Mouse (Mus musculus) CH12.LX (cell line): ENCODE data around the gene Igfbp3. TPM values are rescaled to one million over a fixed set of nuclear protein-coding genes. Genes with fewer than 3 reads are reported as not detected.

Source experiments
- DNase-seq: peaks from one replicate; pipeline ENCODE4 v3.0.0-alpha.2; 2013; ENCODE audit errors: extremely low read depth
- H3K27ac ChIP-seq: 2 replicates; pipeline ENCODE4 v1.5.1; 2012; ENCODE audit warnings: low read depth, mild to moderate bottlenecking, control low read depth, moderate library complexity; ENCODE audit not compliant: insufficient read depth
- H3K27me3 ChIP-seq: replicated peaks from 2 replicates; pipeline ENCODE3; 2012; ENCODE audit warnings: inconsistent platforms
- H3K36me3 ChIP-seq, 2 experiments: replicated peaks in 1 of 2; 2 replicates each; pipeline versions ENCODE3 to v1.6.1; 2012; ENCODE audit warnings: inconsistent platforms in 1 of 2, low read length in 1 of 2, mild to moderate bottlenecking in 1 of 2, mixed read lengths in 1 of 2, moderate library complexity in 1 of 2; ENCODE audit not compliant: control insufficient read depth in 1 of 2, insufficient read depth in 1 of 2
- H3K4me1 ChIP-seq, 2 experiments: 2 replicates each; pipeline ENCODE4 v1.6.1; 2012; ENCODE audit warnings: inconsistent platforms in 1 of 2, moderate library complexity in 1 of 2; ENCODE audit not compliant: insufficient read depth in 2 of 2, control insufficient read depth in 1 of 2
- H3K4me2 ChIP-seq: 2 replicates; pipeline ENCODE4 v1.6.1; 2012; ENCODE audit warnings: low read depth, mild to moderate bottlenecking, control low read depth; ENCODE audit not compliant: poor library complexity, insufficient read depth, severe bottlenecking
- H3K4me3 ChIP-seq, 3 experiments: fragments of 150-350 bp in 1 of 3; sonication (generic) in 1 of 3; replicated peaks in 1 of 3; 2 replicates each; pipeline versions ENCODE3 to v1.5.1; 2011 to 2012; ENCODE audit warnings: low read depth in 2 of 3, low read length in 2 of 3, mild to moderate bottlenecking in 2 of 3, moderate library complexity in 2 of 3, control low read depth in 1 of 3, improper control_type of control experiment in 1 of 3, inconsistent platforms in 1 of 3, mixed read lengths in 1 of 3; ENCODE audit not compliant: poor library complexity in 1 of 3
- H3K79me2 ChIP-seq: replicated peaks from 2 replicates; pipeline ENCODE4 v1.6.1; 2012; ENCODE audit warnings: mild to moderate bottlenecking, moderate library complexity; ENCODE audit not compliant: control insufficient read depth, poor library complexity, insufficient read depth, severe bottlenecking; ENCODE audit errors: extremely low read depth
- H3K9ac ChIP-seq: 2 replicates; pipeline ENCODE4 v1.6.1; 2012; ENCODE audit warnings: low read depth, mild to moderate bottlenecking, control low read depth, moderate library complexity; ENCODE audit not compliant: insufficient read depth
- H3K9me3 ChIP-seq: replicated peaks from 2 replicates; pipeline ENCODE3; 2012; ENCODE audit warnings: low read length, inconsistent platforms, mixed read lengths
- BHLHE40 ChIP-seq: IDR thresholded peaks from 2 replicates; pipeline ENCODE4 v1.6.1; 2011; ENCODE audit warnings: mild to moderate bottlenecking, low read depth, low read length, improper control_type of control experiment
- CHD1 ChIP-seq: IDR thresholded peaks from 2 replicates; pipeline ENCODE4 v1.6.1; 2012; ENCODE audit warnings: low read depth, low read length, improper control_type of control experiment, inconsistent platforms
- CHD2 ChIP-seq: IDR thresholded peaks from 2 replicates; pipeline ENCODE4 v1.6.1; 2011; ENCODE audit warnings: low read length, improper control_type of control experiment
- GABPA ChIP-seq: IDR thresholded peaks from 2 replicates; pipeline ENCODE4 v1.6.1; 2012; ENCODE audit warnings: low read depth, low read length, improper control_type of control experiment, inconsistent platforms; ENCODE audit not compliant: insufficient replicate concordance
- IRF4 ChIP-seq: IDR thresholded peaks from 2 replicates; pipeline ENCODE4 v1.6.1; 2014; ENCODE audit warnings: low read depth, mild to moderate bottlenecking, inconsistent platforms, low read length, improper control_type of control experiment
- MAFK ChIP-seq: IDR thresholded peaks from 2 replicates; pipeline ENCODE4 v1.6.1; 2011; ENCODE audit warnings: low read length, improper control_type of control experiment; ENCODE audit not compliant: insufficient replicate concordance
- NELFE ChIP-seq: IDR thresholded peaks from 2 replicates; pipeline ENCODE4 v1.6.1; 2011; ENCODE audit warnings: low read depth, low read length, improper control_type of control experiment
- NRF1 ChIP-seq: IDR thresholded peaks from 2 replicates; pipeline ENCODE4 v1.6.1; 2014; ENCODE audit warnings: low read depth, mild to moderate bottlenecking, inconsistent platforms, low read length, improper control_type of control experiment, moderate library complexity
- PAX5 ChIP-seq: IDR thresholded peaks from 2 replicates; pipeline ENCODE4 v1.6.1; 2012; ENCODE audit warnings: low read length, inconsistent platforms, mixed read lengths
- POLR2AphosphoS2 ChIP-seq: IDR thresholded peaks from 2 replicates; pipeline ENCODE4 v1.6.1; 2011; ENCODE audit warnings: low read depth, low read length, improper control_type of control experiment
- SIN3A ChIP-seq: IDR thresholded peaks from 2 replicates; pipeline ENCODE4 v1.6.1; 2012; ENCODE audit warnings: low read length, improper control_type of control experiment, inconsistent platforms
- SMC3 ChIP-seq: IDR thresholded peaks from 2 replicates; pipeline ENCODE4 v1.6.1; 2011; ENCODE audit warnings: low read depth, low read length, improper control_type of control experiment
- UBTF ChIP-seq: IDR thresholded peaks from 2 replicates; pipeline ENCODE4 v1.6.1; 2012; ENCODE audit warnings: low read depth, mild to moderate bottlenecking, inconsistent platforms, low read length, improper control_type of control experiment, moderate library complexity
- USF2 ChIP-seq: conservative IDR thresholded peaks from 2 replicates; pipeline ENCODE4 v1.6.1; 2011; ENCODE audit warnings: low read depth, low read length, improper control_type of control experiment
- ZC3H11A ChIP-seq: IDR thresholded peaks from 2 replicates; pipeline ENCODE4 v1.6.1; 2012; ENCODE audit warnings: low read depth, mild to moderate bottlenecking, inconsistent platforms, low read length, improper control_type of control experiment
- ZKSCAN1 ChIP-seq: IDR thresholded peaks from 2 replicates; pipeline ENCODE4 v1.6.1; 2012; ENCODE audit warnings: low read depth, inconsistent platforms, low read length, improper control_type of control experiment, borderline replicate concordance
- ZMIZ1 ChIP-seq: IDR thresholded peaks from 2 replicates; pipeline ENCODE4 v1.6.1; 2012; ENCODE audit warnings: low read depth, mild to moderate bottlenecking, inconsistent platforms, low read length, improper control_type of control experiment
- ZNF384 ChIP-seq: IDR thresholded peaks from 2 replicates; pipeline ENCODE4 v1.6.1; 2012; ENCODE audit warnings: low read depth, low read length, improper control_type of control experiment, inconsistent platforms
- dilution Hi-C: fragments of 300-500 bp; cut with MboI; formaldehyde crosslinking; loops from 2 replicates; pipeline ENCODE4 v1.14.3; 2020; ENCODE audit warnings: low sequenced_read_pairs; ENCODE audit not compliant: extremely low pct_unique_long_range_greater_than_20kb, extremely low pct_ligation_motif_present
- in situ Hi-C: fragments of 300-500 bp; cut with MboI; formaldehyde crosslinking; loops from 3 replicates; pipeline ENCODE4 v1.14.3; 2019; ENCODE audit warnings: low sequenced_read_pairs, low pct_ligation_motif_present, low pct_unique_long_range_greater_than_20kb, mixed read lengths
- polyA plus RNA-seq: library from polyadenylated mRNA; unstranded; fragments of >175 nt; gene quantifications from 2 replicates; pipeline ENCODE4 v1.2.1, GENCODE M21; 2012; ENCODE audit warnings: low read depth; ENCODE audit not compliant: insufficient read length
- total RNA-seq, 2 experiments: library from RNA; depleted of rRNA; stranded (reverse); fragments of 300-350 nt in 1 of 2; fragments of >200 nt in 1 of 2; gene quantifications; 2 replicates each; pipeline ENCODE4 v1.2.3; 2012 to 2014

Gene Igfbp3
- total and polyA plus RNA-seq, 3 experiments: not detected

DNA sequence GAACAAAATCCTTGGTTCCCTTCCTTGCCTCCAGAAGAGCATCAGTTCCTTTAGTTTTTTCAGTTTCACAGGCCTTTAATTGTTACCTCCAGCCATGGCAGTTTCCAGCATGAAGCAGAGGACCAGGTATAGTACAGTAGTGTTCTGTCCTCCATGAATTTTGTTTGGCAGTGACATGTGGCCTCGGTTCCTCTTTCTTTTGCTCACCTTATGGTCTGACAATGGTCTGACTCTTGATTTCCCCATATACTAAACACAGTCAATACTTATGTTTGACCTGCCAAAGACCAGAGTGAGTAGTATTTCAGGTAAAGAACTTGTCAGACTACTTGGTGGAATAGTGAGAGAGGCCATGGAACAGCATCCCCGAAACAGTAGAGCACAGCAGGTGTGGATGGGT, 23.0 kb upstream of the Igfbp3 start:
- Histone ChIP-seq H3K4me3 (no peak overlapping the region), H3K27ac (no peak overlapping the region), H3K9me3 (peaks cover 60% of the 10 kb centered on the region), H3K36me3 (no peaks in the 10 kb centered on the region), H3K4me2 (no peak overlapping the region), H3K27me3 (no peaks in the 10 kb centered on the region), H3K79me2 (no peaks in the 10 kb centered on the region), H3K4me1 (no peaks in the 10 kb centered on the region), H3K9ac (no peak overlapping the region)
- dilution Hi-C loops (no loop called here), in situ Hi-C loops (no loop called here)
- no peak for DNase-seq
- no peak for TF ChIP-seq USF2

DNA sequence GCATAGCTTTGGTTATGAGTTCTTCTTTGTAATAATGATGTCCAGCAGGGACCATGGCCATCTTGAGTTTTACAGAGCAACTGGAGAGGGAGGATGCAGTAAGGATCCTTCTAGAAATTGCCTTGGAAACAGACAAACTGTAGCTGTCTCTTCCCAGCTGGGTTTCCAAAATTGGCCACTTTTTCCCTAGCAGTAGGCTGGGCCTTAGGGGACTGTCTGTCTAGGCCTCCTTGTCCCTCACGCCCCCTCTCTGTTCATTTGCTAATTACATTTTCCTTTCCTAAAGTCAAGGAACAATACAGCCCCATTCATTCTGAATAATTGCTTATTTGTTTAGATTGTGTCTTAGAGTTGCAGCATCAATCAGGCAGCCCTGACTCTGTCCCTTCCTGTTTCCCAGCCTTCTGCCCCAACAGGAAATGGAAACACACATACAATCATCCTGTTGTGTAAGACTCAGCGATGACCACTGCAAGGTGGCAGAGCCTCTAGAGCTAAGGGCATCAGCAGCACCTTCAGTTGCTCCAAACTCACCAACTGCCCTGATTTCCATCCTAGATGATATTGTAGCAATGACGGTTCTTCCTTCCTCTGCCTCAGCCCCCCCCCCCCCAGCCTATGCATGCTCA, 21.4 kb upstream of the Igfbp3 start:
- no peak overlapping the region for H3K4me2 ChIP-seq

DNA sequence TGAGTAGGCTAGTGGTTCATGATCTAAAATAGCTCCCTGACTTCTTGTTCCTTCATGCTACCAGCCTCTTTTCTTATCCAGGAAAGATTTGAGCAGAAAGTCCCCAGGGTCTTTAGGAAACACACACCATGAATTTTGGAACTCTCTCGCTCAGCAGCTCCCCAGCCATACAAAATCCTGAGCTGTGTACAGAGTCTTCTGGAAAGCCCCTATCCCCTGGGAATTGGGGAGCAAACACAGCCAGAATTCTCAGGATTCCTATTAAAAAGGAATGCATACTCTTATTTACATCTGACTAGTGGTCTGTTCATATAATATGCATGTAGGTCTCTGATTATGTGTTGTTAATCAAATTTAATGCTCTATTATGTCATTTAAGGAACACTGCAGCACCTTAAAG, 20.7 kb upstream of the Igfbp3 start:
- H3K9me3 ChIP-seq: peaks cover 63% of the 10 kb centered on the region
- DNase-seq: no peak
- H3K4me2 ChIP-seq: no peak overlapping the region
- H3K79me2 ChIP-seq: no peaks in the 10 kb centered on the region
- H3K4me3 ChIP-seq: no peak overlapping the region
- H3K36me3 ChIP-seq: no peaks in the 10 kb centered on the region
- no peaks in the 10 kb centered on the region for H3K27me3 ChIP-seq
- dilution Hi-C loops: no loop called here
- no peaks in the 10 kb centered on the region for H3K4me1 ChIP-seq
- in situ Hi-C loops: no loop called here
- TF ChIP-seq ZC3H11A (no peak), CHD2 (no peak), ZKSCAN1 (no peak), NELFE (no peak), ZNF384 (no peak), POLR2AphosphoS2 (no peak), PAX5 (no peak), SIN3A (no peak), CHD1 (no peak), SMC3 (no peak)
- TF ChIP-seq, all 38 proteins: peak for 0
- H3K9ac ChIP-seq: no peak overlapping the region
- no peak overlapping the region for H3K27ac ChIP-seq

More for the DNA sequence above, 21.4 kb upstream of the Igfbp3 start:
- Histone ChIP-seq H3K36me3 (no peaks in the 10 kb centered on the region), H3K4me3 (no peak overlapping the region), H3K4me1 (no peaks in the 10 kb centered on the region), H3K9ac (no peak overlapping the region), H3K27ac (no peak overlapping the region), H3K9me3 (peaks cover 64% of the 10 kb centered on the region), H3K27me3 (no peaks in the 10 kb centered on the region), H3K79me2 (no peaks in the 10 kb centered on the region)
- dilution Hi-C loops (no loop called here), in situ Hi-C loops (no loop called here)
- no peak for TF ChIP-seq ZKSCAN1
- no peak for TF ChIP-seq NELFE
- no peak for TF ChIP-seq GABPA
- TF ChIP-seq UBTF: no peak
- TF ChIP-seq BHLHE40: no peak
- TF ChIP-seq ZMIZ1: no peak
- no peak for TF ChIP-seq MAFK
- no peak for TF ChIP-seq IRF4
- TF ChIP-seq POLR2AphosphoS2: no peak
- TF ChIP-seq NRF1: no peak
- DNase-seq: no peak
